Mouse (Mus musculus): ENCODE measurements around the gene Gm12888.
"Not testable (repeated sequence)": the region's sequence is repeated elsewhere in the genome, so short reads cannot be mapped to it uniquely, and the experiment has no call there.

Gm12888 gene

GRCm38 (mm10) chr4:121324817-121325216 is at the start of gene Gm12888:
TSS of gene Gm12888 (minus strand) at chr4:121324917.
- in situ Hi-C loops (cut with MboI; ENCODE audit: unreplicated experiment in 2 of 2): not testable (repeated sequence)
